Mouse (Mus musculus): Measurements from ENCODE around the gene Cfl1. TPM values are rescaled to one million over a fixed set of nuclear protein-coding genes. Genes with fewer than 3 reads are reported as not detected.
"Not testable (repeated sequence)": the region's sequence is repeated elsewhere in the genome, so short reads cannot be mapped to it uniquely, and the experiment has no call there.

The Cfl1 gene
- polyA plus RNA-seq, 1 experiment from 2014 or later = 3,609 TPM

DNA sequence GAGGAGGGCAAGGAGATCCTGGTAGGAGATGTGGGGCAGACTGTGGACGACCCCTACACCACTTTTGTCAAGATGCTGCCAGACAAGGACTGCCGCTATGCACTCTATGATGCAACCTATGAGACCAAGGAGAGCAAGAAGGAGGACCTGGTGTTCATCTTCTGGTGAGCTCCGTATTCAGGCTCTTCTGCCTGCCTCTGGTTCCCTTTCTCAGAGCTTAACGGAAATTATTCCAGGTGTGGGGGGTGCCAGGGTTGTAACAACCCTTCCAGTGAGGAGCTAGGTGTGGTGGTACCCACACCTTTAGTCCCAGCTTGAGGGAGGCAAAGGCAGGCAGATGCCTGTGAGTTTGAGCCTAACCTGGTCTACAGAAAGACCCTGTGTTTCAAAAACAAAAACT, 2.4 kb downstream of the Cfl1 start:
- no peak for ATAC-seq
- Histone ChIP-seq H3K36me3 (ENCODE audit: control insufficient read depth, insufficient read depth, low read length) (peaks cover 27% of the 10 kb centered on the region), H3K9me3 (ENCODE audit: control insufficient read depth, low read length) (no peaks in the 10 kb centered on the region), H3K27me3 (replicated peaks; ENCODE audit: control insufficient read depth, insufficient read depth, low read length) (no peaks in the 10 kb centered on the region), H3K4me2 (ENCODE audit: low read length) (no peak overlapping the region; the same call in 1 of the 2 replicates), H3K4me3 (ENCODE audit: low read length) (no peak overlapping the region), H3K27ac (ENCODE audit: low read depth, low read length) (no peak overlapping the region), H3K9ac (ENCODE audit: low read depth, low read length) (no peak overlapping the region), H3K4me1 (ENCODE audit: control insufficient read depth, insufficient read depth, low read depth, low read length) (peaks cover 22% of the 10 kb centered on the region)
- 90% methylated on average over 4 of the region's 4 CpGs for WGBS

DNA sequence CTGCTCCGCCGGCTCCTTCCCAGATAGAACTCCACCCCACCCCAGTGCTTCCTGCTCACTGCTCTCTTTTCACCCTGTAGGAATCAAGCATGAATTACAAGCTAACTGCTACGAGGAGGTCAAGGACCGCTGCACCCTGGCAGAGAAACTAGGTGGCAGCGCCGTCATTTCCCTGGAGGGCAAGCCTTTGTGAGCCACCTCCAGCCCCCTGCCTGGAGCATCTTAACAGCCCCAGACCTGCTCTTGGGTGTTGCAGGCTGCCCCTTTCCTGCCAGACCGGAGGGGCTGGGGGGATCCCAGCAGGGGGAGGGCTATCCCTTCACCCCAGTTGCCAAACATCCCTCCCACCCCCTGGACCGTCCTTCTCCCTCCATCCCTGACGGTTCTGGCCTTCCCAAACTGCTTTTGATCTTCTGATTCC, 3.1 kb downstream of the Cfl1 start:
- ATAC-seq; H3K9me3 ChIP-seq (ENCODE audit: control insufficient read depth, low read length); H3K27ac ChIP-seq (ENCODE audit: low read depth, low read length); H3K27me3 ChIP-seq (replicated peaks; ENCODE audit: control insufficient read depth, insufficient read depth, low read length); H3K4me3 ChIP-seq (ENCODE audit: low read length); H3K4me2 ChIP-seq (ENCODE audit: low read length); H3K9ac ChIP-seq (ENCODE audit: low read depth, low read length): not testable (repeated sequence)
- WGBS = 53% methylated on average over 9 of the region's 9 CpGs
- peaks cover 21% of the 10 kb centered on the region for H3K4me1 ChIP-seq (ENCODE audit: control insufficient read depth, insufficient read depth, low read depth, low read length)
- peaks cover 31% of the 10 kb centered on the region for H3K36me3 ChIP-seq (ENCODE audit: control insufficient read depth, insufficient read depth, low read length)

DNA sequence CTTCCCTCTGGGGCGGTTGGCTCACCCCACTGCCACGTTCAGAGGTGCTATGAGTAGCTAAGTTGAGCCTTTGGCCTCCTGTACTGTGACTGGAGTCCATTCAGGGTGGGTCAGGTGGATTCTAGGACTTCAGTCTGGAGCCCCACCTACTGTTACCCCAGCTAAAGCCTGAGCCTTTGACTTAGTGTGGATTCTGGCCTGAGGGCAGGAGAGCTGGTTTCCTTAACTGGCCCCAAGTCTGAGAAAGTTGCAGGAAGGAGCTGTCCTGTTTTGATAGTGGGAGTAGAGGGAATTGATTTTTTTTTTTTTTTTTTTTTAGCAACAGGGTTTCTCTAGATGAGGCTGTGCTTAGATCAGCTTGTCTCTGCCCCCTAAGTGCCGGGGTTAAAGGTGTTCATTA, 4.1 kb downstream of the Cfl1 start:
- 87% methylated on average over 3 of the region's 3 CpGs for whole genome bisulfite sequencing
- no peaks in the 10 kb centered on the region for H3K27me3 ChIP-seq (replicated peaks; ENCODE audit: control insufficient read depth, insufficient read depth, low read length)

DNA sequence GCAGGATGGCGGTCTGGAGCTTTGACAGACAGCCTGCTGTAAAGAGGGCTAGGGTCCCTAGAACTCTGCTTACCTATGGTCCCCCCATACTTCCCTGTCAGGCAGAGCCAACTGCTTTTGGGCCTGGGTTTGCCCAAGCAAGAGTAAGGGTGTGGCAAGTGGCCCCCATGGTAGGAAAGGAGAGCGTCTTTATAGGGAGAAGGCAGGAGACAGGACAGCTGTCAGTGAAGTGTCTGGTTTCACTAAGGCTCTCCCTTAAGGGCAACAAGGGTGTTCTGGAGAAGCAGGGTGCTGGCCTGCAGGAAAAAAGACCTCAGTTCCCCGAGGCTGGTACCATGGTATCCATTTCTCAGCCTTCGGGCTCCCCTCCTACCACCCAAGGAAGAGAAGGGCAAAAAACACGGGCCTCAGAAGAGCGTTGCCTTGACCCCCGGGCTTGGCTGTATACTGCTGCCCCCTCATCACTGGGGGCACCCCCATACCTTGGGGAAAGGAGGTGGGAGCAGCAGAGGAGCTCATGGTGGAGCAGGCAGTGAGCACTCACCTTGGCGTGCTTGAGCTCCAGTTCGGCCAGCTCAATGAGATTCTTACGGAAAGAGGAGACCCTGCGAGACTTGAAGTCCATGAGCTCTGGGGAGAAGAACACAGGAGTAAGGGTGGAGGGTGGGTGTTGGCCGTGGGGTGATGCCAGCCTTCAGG, 5.2 kb downstream of the Cfl1 start:
- no peaks in the 10 kb centered on the region for H3K9me3 ChIP-seq (ENCODE audit: control insufficient read depth, low read length)
- no peaks in the 10 kb centered on the region for H3K27me3 ChIP-seq (replicated peaks; ENCODE audit: control insufficient read depth, insufficient read depth, low read length)
- peaks cover 16% of the 10 kb centered on the region for H3K4me1 ChIP-seq (ENCODE audit: control insufficient read depth, insufficient read depth, low read depth, low read length)
- 85% methylated on average over 12 of the region's 12 CpGs for WGBS
- no peak overlapping the region for H3K9ac ChIP-seq (ENCODE audit: low read depth, low read length)
- no peak overlapping the region for H3K4me3 ChIP-seq (ENCODE audit: low read length)
- ATAC-seq = no peak
- H3K36me3 ChIP-seq (ENCODE audit: control insufficient read depth, insufficient read depth, low read length) = peaks cover 31% of the 10 kb centered on the region
- no peak overlapping the region for H3K27ac ChIP-seq (ENCODE audit: low read depth, low read length)
- H3K4me2 ChIP-seq (ENCODE audit: low read length) = no peak overlapping the region

More for the DNA sequence above, 4.1 kb downstream of the Cfl1 start:
- H3K4me3 ChIP-seq (ENCODE audit: low read length) = no peak overlapping the region
- no peak overlapping the region for H3K9ac ChIP-seq (ENCODE audit: low read depth, low read length)
- no peak for ATAC-seq
- no peaks in the 10 kb centered on the region for H3K9me3 ChIP-seq (ENCODE audit: control insufficient read depth, low read length)
- no peak overlapping the region for H3K4me2 ChIP-seq (ENCODE audit: low read length)
- H3K36me3 ChIP-seq (ENCODE audit: control insufficient read depth, insufficient read depth, low read length) = peaks cover 31% of the 10 kb centered on the region
- H3K4me1 ChIP-seq (ENCODE audit: control insufficient read depth, insufficient read depth, low read depth, low read length) = peaks cover 19% of the 10 kb centered on the region
- H3K27ac ChIP-seq (ENCODE audit: low read depth, low read length) = no peak overlapping the region

DNA sequence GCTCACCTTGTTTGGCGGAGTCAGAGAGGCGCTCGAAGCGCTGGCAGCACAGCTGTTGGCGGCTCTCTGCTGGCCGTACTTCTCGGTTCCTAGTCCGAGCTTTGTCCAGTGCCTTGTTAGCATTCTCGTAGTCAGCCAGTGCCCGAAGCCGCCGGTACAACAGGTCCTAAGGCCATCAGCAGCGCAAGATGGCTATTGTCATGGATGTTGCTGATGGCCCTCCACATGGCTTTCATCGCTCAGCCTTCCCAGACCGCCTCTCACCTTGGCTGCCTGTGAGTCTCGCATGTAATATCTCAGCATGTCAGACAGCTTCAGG, 5.8 kb downstream of the Cfl1 start:
- no peak for ATAC-seq
- peaks cover 31% of the 10 kb centered on the region for H3K36me3 ChIP-seq (ENCODE audit: control insufficient read depth, insufficient read depth, low read length)

DNA sequence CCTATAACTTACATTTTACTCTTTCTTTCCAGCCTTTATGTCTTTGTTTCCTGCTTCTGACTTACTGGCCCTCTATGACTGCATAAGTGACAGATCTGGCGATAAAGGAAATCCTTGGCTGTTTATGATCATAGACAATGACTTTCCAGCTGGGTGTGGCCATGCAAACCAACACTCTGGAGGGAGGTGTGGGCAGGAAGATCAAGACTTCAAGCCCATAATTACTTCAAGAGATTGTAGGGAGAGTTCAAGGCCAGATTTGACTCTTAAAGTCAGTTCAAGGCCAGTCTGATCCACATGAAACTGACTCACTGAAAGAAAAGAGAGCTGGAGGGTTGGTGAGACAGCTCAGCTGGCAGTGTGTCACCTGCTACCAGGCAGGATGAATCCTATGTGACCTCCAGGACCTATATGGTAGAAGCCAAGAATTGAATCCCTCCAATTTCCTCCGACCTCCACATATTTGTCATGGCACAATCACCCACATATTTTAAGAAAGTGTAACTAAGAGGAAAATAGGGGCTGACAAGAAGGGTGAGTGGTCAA, 10.1 kb downstream of the Cfl1 start:
- ATAC-seq = no peak
- H3K4me3 ChIP-seq (ENCODE audit: low read length) = no peak overlapping the region
- H3K36me3 ChIP-seq (ENCODE audit: control insufficient read depth, insufficient read depth, low read length) = peaks cover 15% of the 10 kb centered on the region
- H3K27ac ChIP-seq (ENCODE audit: low read depth, low read length) = no peak overlapping the region
- no peak overlapping the region for H3K4me2 ChIP-seq (ENCODE audit: low read length)
- no peaks in the 10 kb centered on the region for H3K4me1 ChIP-seq (ENCODE audit: control insufficient read depth, insufficient read depth, low read depth, low read length)
- no peaks in the 10 kb centered on the region for H3K27me3 ChIP-seq (replicated peaks; ENCODE audit: control insufficient read depth, insufficient read depth, low read length)
- WGBS = 93% methylated on average over 2 of the region's 2 CpGs
- H3K9me3 ChIP-seq (ENCODE audit: control insufficient read depth, low read length) = no peaks in the 10 kb centered on the region
- no peak overlapping the region for H3K9ac ChIP-seq (ENCODE audit: low read depth, low read length)

More for the DNA sequence above, 5.8 kb downstream of the Cfl1 start:
- Histone ChIP-seq H3K9ac (ENCODE audit: low read depth, low read length) (no peak overlapping the region), H3K4me3 (ENCODE audit: low read length) (no peak overlapping the region), H3K27me3 (replicated peaks; ENCODE audit: control insufficient read depth, insufficient read depth, low read length) (no peaks in the 10 kb centered on the region), H3K9me3 (ENCODE audit: control insufficient read depth, low read length) (no peaks in the 10 kb centered on the region), H3K4me1 (ENCODE audit: control insufficient read depth, insufficient read depth, low read depth, low read length) (peaks cover 16% of the 10 kb centered on the region), H3K27ac (ENCODE audit: low read depth, low read length) (no peak overlapping the region), H3K4me2 (ENCODE audit: low read length) (no peak overlapping the region)
- 88% methylated on average over 16 of the region's 16 CpGs for WGBS

DNA sequence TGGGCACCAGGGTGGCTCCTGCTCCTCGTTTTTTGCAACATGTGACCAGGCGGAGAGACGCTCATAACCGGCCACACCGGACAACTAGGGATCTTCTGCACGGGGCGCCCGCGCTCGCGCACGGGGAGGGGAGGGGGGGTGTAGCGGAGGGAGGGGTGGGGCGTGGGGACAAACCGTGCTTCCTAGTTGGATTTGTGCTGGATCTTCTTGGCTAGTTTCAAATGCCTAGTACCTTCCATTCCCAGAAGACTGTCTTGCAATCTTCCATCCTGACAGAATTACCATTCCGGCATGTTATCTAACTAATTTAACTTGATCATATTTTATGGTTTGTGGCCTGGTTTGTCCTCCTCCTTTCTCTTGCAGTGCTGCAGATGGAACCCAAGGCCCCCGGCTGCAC, 13.4 kb downstream of the Cfl1 start, which contains the start of gene 1700020D05Rik:
Gene 1700020D05Rik (minus strand): TSS at position 101 of the 400 bp plus-strand sequence.
- no peak within 1 kb of the TSS for H3K9ac ChIP-seq (ENCODE audit: low read depth, low read length)
- no peak within 1 kb of the TSS for H3K4me3 ChIP-seq (ENCODE audit: low read length)
- H3K27ac ChIP-seq (ENCODE audit: low read depth, low read length) = no peak within 1 kb of the TSS
- no peak within 1 kb of the TSS for H3K4me2 ChIP-seq (ENCODE audit: low read length)
- H3K4me1 ChIP-seq (ENCODE audit: control insufficient read depth, insufficient read depth, low read depth, low read length) = no peaks in the 10 kb centered on the region
- no peaks in the 10 kb centered on the region for H3K27me3 ChIP-seq (replicated peaks; ENCODE audit: control insufficient read depth, insufficient read depth, low read length)
- ATAC-seq = no peak
- 69% methylated on average over 15 of the region's 17 CpGs for WGBS
- H3K9me3 ChIP-seq (ENCODE audit: control insufficient read depth, low read length) = no peaks in the 10 kb centered on the region
- peaks cover 5% of the 10 kb centered on the region for H3K36me3 ChIP-seq (ENCODE audit: control insufficient read depth, insufficient read depth, low read length)

DNA sequence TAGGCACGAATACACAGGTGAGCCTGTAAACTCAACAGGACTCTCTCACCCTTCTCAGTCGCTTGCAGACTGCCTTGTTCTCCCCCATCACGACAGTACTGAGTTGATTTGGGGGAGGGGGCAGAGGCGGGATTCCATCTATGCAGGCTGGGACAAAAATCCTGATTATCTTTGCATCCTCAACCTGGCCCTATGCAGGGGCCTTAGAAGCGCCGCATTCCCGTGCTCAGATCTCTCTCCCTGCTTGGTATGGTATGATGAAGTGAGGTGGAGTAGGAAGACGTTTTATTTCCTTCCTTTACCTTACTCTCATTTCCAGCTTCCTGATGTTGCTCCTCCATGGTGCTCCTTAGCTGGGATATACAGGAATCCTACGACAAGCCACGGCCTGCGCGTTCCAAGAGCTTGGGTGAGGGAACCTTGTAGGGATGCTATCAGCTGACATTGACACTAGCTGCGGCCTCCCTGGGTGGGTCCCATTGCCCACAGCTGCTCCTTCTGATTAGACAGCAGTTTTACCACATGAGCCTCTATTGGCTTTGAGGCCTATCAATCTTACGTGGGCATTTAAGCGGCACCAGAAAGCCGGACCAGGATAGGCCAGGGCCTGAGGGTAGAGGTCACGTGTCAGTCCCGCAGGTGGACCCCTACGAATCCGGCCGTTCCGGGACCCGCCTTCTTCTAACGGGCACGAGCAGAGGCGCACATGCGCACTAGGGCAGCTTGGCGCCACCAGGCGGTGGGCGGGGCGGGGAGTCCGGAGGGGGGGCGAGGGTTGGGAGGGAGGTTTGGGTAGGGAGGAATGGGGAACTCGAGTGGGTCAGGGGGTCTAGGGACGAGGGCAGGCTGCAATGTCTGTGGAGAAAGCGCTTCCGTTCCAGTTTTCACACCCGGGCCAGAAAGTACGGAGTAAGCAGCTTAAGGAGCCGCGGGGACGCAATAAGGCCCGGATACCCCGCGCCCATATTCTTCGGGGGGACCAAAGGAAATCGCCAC, 20.1 kb downstream of the Cfl1 start, which contains the start of gene Snx32:
Gene Snx32 (minus strand): TSS at position 508 of the 996 bp plus-strand sequence.
- Histone ChIP-seq H3K36me3 (ENCODE audit: control insufficient read depth, insufficient read depth, low read length) (no peaks in the 10 kb centered on the region), H3K27me3 (replicated peaks; ENCODE audit: control insufficient read depth, insufficient read depth, low read length) (no peaks in the 10 kb centered on the region), H3K27ac (ENCODE audit: low read depth, low read length) (peak within 1 kb of the TSS; percentile 51), H3K4me2 (ENCODE audit: low read length) (peak within 1 kb of the TSS; percentile 56), H3K9me3 (ENCODE audit: control insufficient read depth, low read length) (no peaks in the 10 kb centered on the region), H3K4me1 (ENCODE audit: control insufficient read depth, insufficient read depth, low read depth, low read length) (peaks cover 20% of the 10 kb centered on the region), H3K4me3 (ENCODE audit: low read length) (peak within 1 kb of the TSS; percentile 51), H3K9ac (ENCODE audit: low read depth, low read length) (peak within 1 kb of the TSS; percentile 71)
- ATAC-seq = peak; percentile 100
- WGBS = 1% methylated on average over 47 of the region's 47 CpGs

Measured in hindbrain, embryonic 16.5 days (tissue).